Mouse (Mus musculus): ENCODE measurements at regions not wholly inside any gene's neighbourhood (a gene's known extent, or its start where the extent isn't known, plus 50 kb on each side); places are given as distances from the start of the nearest gene placed in this dataset.

DNA sequence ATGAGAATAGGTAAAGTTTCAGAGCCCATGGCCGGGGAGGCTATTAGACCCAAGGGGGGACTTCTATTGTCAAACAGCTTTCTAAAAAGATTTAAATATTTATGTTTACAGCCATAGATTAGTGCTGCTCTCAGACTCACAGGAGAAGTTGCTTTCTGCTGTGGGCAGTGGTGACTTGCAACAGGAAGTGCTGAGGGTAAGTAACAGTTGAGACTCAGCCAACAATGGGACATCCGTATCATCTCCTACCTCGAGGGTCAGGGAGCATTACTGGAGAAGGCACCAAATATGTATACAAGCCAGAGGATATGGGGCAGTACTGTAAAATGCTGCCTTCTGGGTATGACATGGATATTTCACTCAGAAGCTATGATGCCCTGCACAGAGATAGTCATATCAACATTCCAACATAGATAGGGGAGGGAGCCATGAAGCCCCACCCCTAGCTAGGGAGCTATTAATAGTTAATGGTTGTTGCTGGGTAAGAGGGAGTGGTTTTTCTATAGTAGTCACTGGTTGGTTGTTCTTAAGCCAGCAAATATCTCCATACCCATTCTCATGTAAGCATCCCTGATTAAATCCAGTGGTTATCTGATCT lies 92.5 kb upstream of the Hs6st1 start:
- H3K4me3 ChIP-seq (ENCODE audit: insufficient read depth in 1 of 2, low read depth in 1 of 2, low read length in 2 of 2, poor library complexity in 1 of 2, severe bottlenecking in 1 of 2): no peak overlapping the region
- no peak for DNase-seq (ENCODE audit: low read depth, low spot score)
- in situ Hi-C loops (cut with MboI; ENCODE audit: low sequenced_read_pairs in 2 of 2, unreplicated experiment in 2 of 2): no loop called here
- H3K9ac ChIP-seq (ENCODE audit: insufficient read depth, low read depth, low read length, poor library complexity, severe bottlenecking): no peak overlapping the region
- no peaks in the 10 kb centered on the region for H3K9me3 ChIP-seq (ENCODE audit: control insufficient read depth, insufficient read depth, low read depth, low read length)
- H3K4me1 ChIP-seq (ENCODE audit: control insufficient read depth in 2 of 2, insufficient read depth in 2 of 2, low read length in 2 of 2, poor library complexity in 1 of 2): peaks cover 7 to 19% of the 10 kb centered on the region in 2 experiments; a peak in 3 of 4 replicates
- H3K36me3 ChIP-seq (ENCODE audit: control insufficient read depth, insufficient read depth, low read length, poor library complexity, severe bottlenecking): no peaks in the 10 kb centered on the region
- H3K27ac ChIP-seq (ENCODE audit: insufficient read depth, low read depth, low read length, poor library complexity, severe bottlenecking): no peak overlapping the region
- TF ChIP-seq ZNF384 (IDR thresholded peaks at IDR 0.05; ENCODE audit: low read depth, low read length) (no peak), CHD2 (IDR thresholded peaks at IDR 0.05; ENCODE audit: low read depth, low read length) (no peak)

DNA sequence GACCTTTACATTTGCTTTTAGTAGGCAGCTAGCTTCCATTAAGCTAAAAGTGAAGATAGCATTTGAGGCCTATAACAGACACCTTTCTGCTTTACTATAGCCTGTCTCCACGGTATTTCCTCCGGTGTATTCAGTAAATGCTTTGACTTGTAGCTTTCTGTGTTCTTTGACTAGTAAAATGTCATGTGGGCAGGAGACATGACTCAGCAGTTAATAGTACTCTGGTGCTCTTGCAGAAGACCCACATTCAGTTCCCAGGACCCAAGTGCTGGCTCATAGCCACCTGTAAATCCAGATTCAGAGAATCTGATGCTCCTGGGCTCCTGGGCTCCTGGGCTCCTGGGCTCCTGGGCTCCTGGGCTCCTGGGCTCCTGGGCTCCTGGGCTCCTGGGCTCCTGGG lies 91.7 kb upstream of the Hs6st1 start:
- no peak overlapping the region for H3K9ac ChIP-seq (ENCODE audit: insufficient read depth, low read depth, low read length, poor library complexity, severe bottlenecking)
- H3K4me1 ChIP-seq (ENCODE audit: control insufficient read depth in 2 of 2, insufficient read depth in 2 of 2, low read length in 2 of 2, poor library complexity in 1 of 2): peaks cover 7 to 14% of the 10 kb centered on the region in 2 experiments; a peak in 3 of 4 replicates
- no peak for DNase-seq (ENCODE audit: low read depth, low spot score)
- no peak overlapping the region for H3K4me3 ChIP-seq (ENCODE audit: insufficient read depth in 1 of 2, low read depth in 1 of 2, low read length in 2 of 2, poor library complexity in 1 of 2, severe bottlenecking in 1 of 2)
- no peak overlapping the region for H3K27ac ChIP-seq (ENCODE audit: insufficient read depth, low read depth, low read length, poor library complexity, severe bottlenecking)
- no peaks in the 10 kb centered on the region for H3K36me3 ChIP-seq (ENCODE audit: control insufficient read depth, insufficient read depth, low read length, poor library complexity, severe bottlenecking)
- in situ Hi-C loops (cut with MboI; ENCODE audit: low sequenced_read_pairs in 2 of 2, unreplicated experiment in 2 of 2): no loop called here
- H3K9me3 ChIP-seq (ENCODE audit: control insufficient read depth, insufficient read depth, low read depth, low read length): no peaks in the 10 kb centered on the region
- TF ChIP-seq ZC3H11A (IDR thresholded peaks at IDR 0.05; ENCODE audit: borderline replicate concordance, low read depth, low read length): no peak
- TF ChIP-seq MAFK (IDR thresholded peaks at IDR 0.05; ENCODE audit: insufficient read depth, low read depth, low read length): peak; percentile 55

DNA sequence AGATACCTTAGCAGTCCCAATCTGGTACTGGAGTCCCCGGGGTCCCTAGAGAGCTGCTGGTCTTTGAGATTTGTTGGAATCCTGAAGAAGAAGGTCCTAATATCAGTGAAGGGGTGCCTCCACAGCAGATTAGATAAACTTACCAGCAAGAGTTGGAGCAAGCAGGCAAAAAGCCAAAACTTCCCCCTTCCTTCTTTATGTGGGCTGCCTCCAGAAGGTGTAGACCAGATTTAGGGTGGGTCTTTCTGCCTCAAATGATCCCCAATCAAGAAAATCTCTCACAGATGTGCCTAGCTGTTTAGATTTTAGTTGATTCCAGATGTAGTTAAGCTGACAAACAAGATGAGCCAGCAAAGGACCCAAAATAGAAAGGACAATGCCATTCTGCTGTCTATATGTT lies 90.1 kb upstream of the Hs6st1 start:
- in situ Hi-C loops (cut with MboI; ENCODE audit: low sequenced_read_pairs in 2 of 2, unreplicated experiment in 2 of 2): no loop called here
- H3K4me3 ChIP-seq (ENCODE audit: insufficient read depth in 1 of 2, low read depth in 1 of 2, low read length in 2 of 2, poor library complexity in 1 of 2, severe bottlenecking in 1 of 2): no peak overlapping the region
- H3K36me3 ChIP-seq (ENCODE audit: control insufficient read depth, insufficient read depth, low read length, poor library complexity, severe bottlenecking): no peaks in the 10 kb centered on the region
- peaks cover 12 to 13% of the 10 kb centered on the region in 2 experiments; a peak in 3 of 4 replicates for H3K4me1 ChIP-seq (ENCODE audit: control insufficient read depth in 2 of 2, insufficient read depth in 2 of 2, low read length in 2 of 2, poor library complexity in 1 of 2)
- no peak overlapping the region for H3K9ac ChIP-seq (ENCODE audit: insufficient read depth, low read depth, low read length, poor library complexity, severe bottlenecking)
- no peak for DNase-seq (ENCODE audit: low read depth, low spot score)
- no peak overlapping the region for H3K27ac ChIP-seq (ENCODE audit: insufficient read depth, low read depth, low read length, poor library complexity, severe bottlenecking)
- H3K9me3 ChIP-seq (ENCODE audit: control insufficient read depth, insufficient read depth, low read depth, low read length): no peaks in the 10 kb centered on the region
- TF ChIP-seq HCFC1 (IDR thresholded peaks at IDR 0.05; ENCODE audit: borderline replicate concordance, insufficient read depth, low read length): no peak
- TF ChIP-seq ZNF384 (IDR thresholded peaks at IDR 0.05; ENCODE audit: low read depth, low read length): no peak
- TF ChIP-seq ZC3H11A (IDR thresholded peaks at IDR 0.05; ENCODE audit: borderline replicate concordance, low read depth, low read length): no peak
- TF ChIP-seq MAFK (IDR thresholded peaks at IDR 0.05; ENCODE audit: insufficient read depth, low read depth, low read length): no peak
- TF ChIP-seq CHD2 (IDR thresholded peaks at IDR 0.05; ENCODE audit: low read depth, low read length): no peak

DNA sequence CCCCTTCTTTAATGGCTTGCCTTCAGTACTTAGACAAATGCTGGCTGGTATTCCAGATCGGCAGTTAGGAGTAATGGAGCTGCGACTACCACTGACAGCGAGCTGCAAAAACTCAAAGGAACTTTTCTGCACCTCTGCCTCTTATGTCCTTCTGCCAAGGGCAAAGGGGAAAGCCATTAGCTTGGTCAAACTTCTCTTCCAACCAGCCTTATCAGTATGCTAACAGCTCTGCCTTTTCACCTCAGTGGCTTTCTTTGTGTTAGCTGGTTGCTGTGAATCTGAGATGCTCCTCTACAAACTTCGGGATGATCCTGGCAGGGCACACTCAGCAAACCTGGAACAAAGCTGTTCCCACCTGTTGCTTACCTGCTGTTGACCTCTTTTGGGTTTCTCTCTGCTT lies 89.4 kb upstream of the Hs6st1 start:
- Histone ChIP-seq H3K4me1 (ENCODE audit: control insufficient read depth in 2 of 2, insufficient read depth in 2 of 2, low read length in 2 of 2, poor library complexity in 1 of 2) (peaks cover 12 to 13% of the 10 kb centered on the region in 2 experiments; a peak in 3 of 4 replicates), H3K9ac (ENCODE audit: insufficient read depth, low read depth, low read length, poor library complexity, severe bottlenecking) (no peak overlapping the region), H3K27ac (ENCODE audit: insufficient read depth, low read depth, low read length, poor library complexity, severe bottlenecking) (no peak overlapping the region), H3K36me3 (ENCODE audit: control insufficient read depth, insufficient read depth, low read length, poor library complexity, severe bottlenecking) (no peaks in the 10 kb centered on the region), H3K4me3 (ENCODE audit: insufficient read depth in 1 of 2, low read depth in 1 of 2, low read length in 2 of 2, poor library complexity in 1 of 2, severe bottlenecking in 1 of 2) (no peak overlapping the region), H3K9me3 (ENCODE audit: control insufficient read depth, insufficient read depth, low read depth, low read length) (no peaks in the 10 kb centered on the region)
- in situ Hi-C loops (cut with MboI; ENCODE audit: low sequenced_read_pairs in 2 of 2, unreplicated experiment in 2 of 2): no loop called here
- no peak for DNase-seq (ENCODE audit: low read depth, low spot score)
- TF ChIP-seq CHD2 (IDR thresholded peaks at IDR 0.05; ENCODE audit: low read depth, low read length): no peak

GRCm38 (mm10) chr1:35981226-35981625 lies 87.0 kb upstream of the Hs6st1 start:
- Histone ChIP-seq H3K9me3 (ENCODE audit: control insufficient read depth, insufficient read depth, low read depth, low read length) (no peaks in the 10 kb centered on the region), H3K9ac (ENCODE audit: insufficient read depth, low read depth, low read length, poor library complexity, severe bottlenecking) (no peak overlapping the region), H3K27ac (ENCODE audit: insufficient read depth, low read depth, low read length, poor library complexity, severe bottlenecking) (no peak overlapping the region), H3K4me3 (ENCODE audit: insufficient read depth in 1 of 2, low read depth in 1 of 2, low read length in 2 of 2, poor library complexity in 1 of 2, severe bottlenecking in 1 of 2) (no peak overlapping the region), H3K4me1 (ENCODE audit: control insufficient read depth in 2 of 2, insufficient read depth in 2 of 2, low read length in 2 of 2, poor library complexity in 1 of 2) (peaks cover 9 to 13% of the 10 kb centered on the region in 2 experiments; a peak in 3 of 4 replicates), H3K36me3 (ENCODE audit: control insufficient read depth, insufficient read depth, low read length, poor library complexity, severe bottlenecking) (no peaks in the 10 kb centered on the region)
- no peak for DNase-seq (ENCODE audit: low read depth, low spot score)
- no peak for TF ChIP-seq MAFK (IDR thresholded peaks at IDR 0.05; ENCODE audit: insufficient read depth, low read depth, low read length)
- no peak for TF ChIP-seq ZNF384 (IDR thresholded peaks at IDR 0.05; ENCODE audit: low read depth, low read length)
- in situ Hi-C loops (cut with MboI; ENCODE audit: low sequenced_read_pairs in 2 of 2, unreplicated experiment in 2 of 2): no loop called here
